ENCODE assay signal across 8 mouse cellular contexts in genomic region chr1:180256866-180257265, GRCm38 (mm10). TPM values are rescaled to one million over a fixed set of nuclear protein-coding genes. Genes with fewer than 3 reads are reported as not detected.
DNase-seq lines count a peak whose midpoint lies in the region; ATAC-seq and TF ChIP-seq lines count a peak whose summit lies in the region.

No protein-coding gene starts in this region.

- H3K27ac ChIP-seq in heart, embryonic 11.5 days (ENCODE audit: low read depth, low read length): no peak overlapping the region
- peak overlapping the region; percentile 80; the same call in 1 of the 2 replicates for H3K27ac ChIP-seq in bone marrow, adult 2 months (ENCODE audit: control insufficient read depth, insufficient read depth, low read depth, low read length, poor library complexity)
- H3K27ac ChIP-seq in heart, postnatal 0 days (ENCODE audit: low read depth): peak overlapping the region; percentile 86
- peak overlapping the region; percentile 79 for H3K27ac ChIP-seq in macrophage

- no peaks in the 10 kb centered on the region for H3K9me3 ChIP-seq in heart, embryonic 11.5 days (replicated peaks; ENCODE audit: control insufficient read depth, low read length)
- no peaks in the 10 kb centered on the region for H3K9me3 ChIP-seq in heart, postnatal 0 days (replicated peaks; ENCODE audit: control insufficient read depth, low read length)

- no peaks in the 10 kb centered on the region for H3K36me3 ChIP-seq in heart, embryonic 11.5 days (ENCODE audit: control insufficient read depth, insufficient read depth, low read length)
- H3K36me3 ChIP-seq in heart, postnatal 0 days (replicated peaks; ENCODE audit: control insufficient read depth, insufficient read depth, low read length): no peaks in the 10 kb centered on the region
- no peaks in the 10 kb centered on the region for H3K36me3 ChIP-seq in macrophage (ENCODE audit: inconsistent target)

- peak overlapping the region; percentile 98 for H3K4me2 ChIP-seq in heart, embryonic 11.5 days
- H3K4me2 ChIP-seq in heart, postnatal 0 days (ENCODE audit: low read depth, low read length): peak overlapping the region; percentile 91

- DNase-seq in heart, postnatal 10 days: no peak
- no peak for DNase-seq in heart, postnatal 0 days (ENCODE audit: low spot score)
- DNase-seq in left cerebral cortex, postnatal 36 days (ENCODE audit: low spot score in 2 of 2): no peak
- no peak for DNase-seq in retina, postnatal 1 day
- DNase-seq in spleen, postnatal 14 days (ENCODE audit: low spot score in 2 of 2): no peak

- H3K4me1 ChIP-seq in heart, embryonic 11.5 days (ENCODE audit: control insufficient read depth, insufficient read depth, low read length): peaks cover 20% of the 10 kb centered on the region
- H3K4me1 ChIP-seq in bone marrow, adult 2 months (ENCODE audit: control insufficient read depth, insufficient read depth, low read length): peaks cover 8% of the 10 kb centered on the region
- peaks cover 13% of the 10 kb centered on the region for H3K4me1 ChIP-seq in heart, postnatal 0 days (ENCODE audit: control insufficient read depth, insufficient read depth)

- peak overlapping the region; percentile 87 for H3K4me3 ChIP-seq in heart, embryonic 11.5 days (ENCODE audit: low read depth, low read length)
- H3K4me3 ChIP-seq in bone marrow, adult 2 months (replicated peaks; ENCODE audit: control insufficient read depth, low read depth, low read length): peak overlapping the region; percentile 80
- peak overlapping the region; percentile 85 for H3K4me3 ChIP-seq in heart, postnatal 0 days (ENCODE audit: low read depth, low read length)
- peak overlapping the region; percentile 67 for H3K4me3 ChIP-seq in macrophage (ENCODE audit: inconsistent target)

- peaks cover 50% of the 10 kb centered on the region for H3K79me2 ChIP-seq in macrophage (ENCODE audit: inconsistent target)

- TF ChIP-seq CTCF in bone marrow, adult 2 months (IDR thresholded peaks at IDR 0.05; ENCODE audit: control insufficient read depth, insufficient read depth, low read length): no peak
- TF ChIP-seq CTCF in heart, postnatal 0 days (IDR thresholded peaks at IDR 0.05; ENCODE audit: low read depth): no peak

- no peak for TF ChIP-seq EP300 in heart, postnatal 0 days (IDR thresholded peaks at IDR 0.05; ENCODE audit: low read depth)

- intact Hi-C loops in heart, postnatal 10 days (cut with DNase I): no loop called here
- intact Hi-C loops in left cerebral cortex, postnatal 36 days (cut with DNase I): no loop called here

- ATAC-seq in heart, embryonic 11.5 days (replicated peaks; ENCODE audit: insufficient number of reproducible peaks, low FRiP score, low TSS enrichment): no peak
- no peak for ATAC-seq in heart, postnatal 0 days (ENCODE audit: insufficient read depth, low read depth)

- H3K27me3 ChIP-seq in heart, embryonic 11.5 days (ENCODE audit: control insufficient read depth, insufficient read depth, low read length): peaks cover 6% of the 10 kb centered on the region; the same call in 1 of the 2 replicates
- H3K27me3 ChIP-seq in heart, postnatal 0 days (ENCODE audit: control insufficient read depth, insufficient read depth, low read length): no peaks in the 10 kb centered on the region

- peak overlapping the region; percentile 86; the same call in 1 of the 2 replicates for H3K9ac ChIP-seq in heart, embryonic 11.5 days (ENCODE audit: low read depth, low read length)
- H3K9ac ChIP-seq in heart, postnatal 0 days (replicated peaks; ENCODE audit: low read depth, low read length): peak overlapping the region; percentile 77; the same call in 1 of the 2 replicates

- no peak for TF ChIP-seq POLR2A in bone marrow, adult 2 months (IDR thresholded peaks at IDR 0.05; ENCODE audit: borderline replicate concordance, control insufficient read depth, low read depth, low read length)

- 57% methylated on average over 4 of the region's 4 CpGs for WGBS in heart, embryonic 11.5 days (ENCODE audit: insufficient replicate concordance)
- 51% methylated on average over 4 of the region's 4 CpGs for WGBS in bone marrow, adult 2 months
- 57% methylated on average over 4 of the region's 4 CpGs for WGBS in heart, postnatal 0 days
- WGBS in macrophage (ENCODE audit: missing documents): 50% methylated on average over 4 of the region's 4 CpGs

RNA-seq across cellular contexts. Expression of gene Psen2, which starts 6.4 kb away (rescaled TPM):
- 14.7 and 17.3 TPM in 2 replicates for polyA plus RNA-seq in heart, embryonic 11.5 days (2014; fragmentation: Nextera tagmentation; extraction: Ambion mirVana)
- 10 to 100 TPM; 13.5 to 15.3 TPM for total RNA-seq in heart, postnatal 10 days (2021)
- polyA plus RNA-seq in bone marrow, adult 2 months (2011; ENCODE audit: insufficient read depth, insufficient read length, low replicate concordance, missing spikeins): 43.0 and 58.1 TPM in 2 replicates
- total RNA-seq in heart, postnatal 0 days (2014; rRNA removed; ENCODE audit: low replicate concordance): 30.8 and 33.3 TPM in 2 replicates
- polyA plus RNA-seq in heart, postnatal 0 days (2015; fragmentation: Nextera tagmentation; extraction: Ambion mirVana): 15.2 and 16.4 TPM in 2 replicates
- total RNA-seq in macrophage (2018; cell fraction: chromatin; rRNA removed): 100 to 1,000 TPM in 16 of 26 experiments, 10 to 100 TPM in 10; 32.5 to 233 (median 114) TPM
- 100 to 1,000 TPM in 17 of 26 experiments, 10 to 100 TPM in 9; 77.9 to 145 (median 110) TPM for total RNA-seq in macrophage (2018; cell fraction: cytosol; rRNA removed)
- total RNA-seq in macrophage (2018; cell fraction: nucleus; rRNA removed): 100 to 1,000 TPM in 24 of 26 experiments, 10 to 100 TPM in 2; 40.1 to 232 (median 163) TPM
- polyA plus RNA-seq in macrophage (2018): 78.3 to 104 TPM (median 84.9 TPM) in 3 replicates
- 10 to 100 TPM; 19.3 to 20.0 TPM for total RNA-seq in left cerebral cortex, postnatal 36 days (2021)

RNA-seq across cellular contexts. Expression of gene Coq8a, which starts 57.5 kb away (rescaled TPM):
- polyA plus RNA-seq in heart, embryonic 11.5 days (2014; fragmentation: Nextera tagmentation; extraction: Ambion mirVana): 8.6 and 10.8 TPM in 2 replicates
- total RNA-seq in heart, postnatal 10 days (2021): 100 to 1,000 TPM; 568 to 689 TPM
- polyA plus RNA-seq in bone marrow, adult 2 months (2011; ENCODE audit: insufficient read depth, insufficient read length, low replicate concordance, missing spikeins): 7.7 and 8.2 TPM in 2 replicates
- total RNA-seq in heart, postnatal 0 days (2014; rRNA removed; ENCODE audit: low replicate concordance): 148 and 166 TPM in 2 replicates
- polyA plus RNA-seq in heart, postnatal 0 days (2015; fragmentation: Nextera tagmentation; extraction: Ambion mirVana): 226 and 231 TPM in 2 replicates
- 10 to 100 TPM in 14 of 26 experiments, 1 to 10 TPM in 12; 2.1 to 72.7 (median 12.4) TPM for total RNA-seq in macrophage (2018; cell fraction: chromatin; rRNA removed)
- 10 to 100 TPM in 5 of 26 experiments, 1 to 10 TPM in 21; 1.6 to 19.9 (median 4.8) TPM for total RNA-seq in macrophage (2018; cell fraction: cytosol; rRNA removed)
- 10 to 100 TPM in 10 of 26 experiments, 1 to 10 TPM in 16; 2.1 to 37.8 (median 7.8) TPM for total RNA-seq in macrophage (2018; cell fraction: nucleus; rRNA removed)
- polyA plus RNA-seq in macrophage (2018): 1.3 to 6.0 TPM (median 2.8 TPM) in 3 replicates
- total RNA-seq in left cerebral cortex, postnatal 36 days (2021): 10 to 100 TPM; 40.5 to 58.9 TPM

Comparison
In these comparisons a context has a peak if more than half of its experiments do, and no peak if none do; other contexts are left out.
1. RNA of gene Coq8a, which starts 57.5 kb away (polyA plus RNA-seq): 226 to 231 TPM in heart, postnatal 0 days; 8.6 to 10.8 TPM in heart, embryonic 11.5 days, 7.7 to 8.2 TPM in bone marrow, adult 2 months and 1.3 to 6.0 TPM in macrophage; every median in the first group is over 10 times any median in the second.
2. Peak in every context shown above with its lines, with median percentiles within 50 percentile points of each other: H3K4me3 ChIP-seq.